Mouse (Mus musculus) gastrocnemius, postnatal 36 days (tissue): ENCODE data around the gene Map3k14. TPM values are rescaled to one million over a fixed set of nuclear protein-coding genes. Genes with fewer than 3 reads are reported as not detected.

Source experiments
- DNase-seq, 2 experiments: peaks; one replicate each; pipeline ENCODE4 v3.0.0; 2022
- intact Hi-C: fragments of 180-260 bp; cut with DNase I; formaldehyde crosslinking; loops from one replicate; pipeline ENCODE4 v1.15.1; 2025
- total RNA-seq, 2 experiments: library from RNA; stranded (reverse); gene quantifications; 2 replicates each; pipeline ENCODE4 v1.2.3; 2021

The Map3k14 gene
- total RNA-seq, 2 experiments from 2014 or later: 1.9 to 2.6 TPM

- DNase-seq: no peak
- intact Hi-C loops: no loop called here
These were observed 85.4 kb downstream of the Map3k14 start for GRCm38 (mm10) chr11:103181911-103182310.

- intact Hi-C loops: no loop called here
- peak in 1 of 2 experiments; percentile 0 for DNase-seq
These were observed 85.9 kb downstream of the Map3k14 start for GRCm38 (mm10) chr11:103181349-103181748.

GRCm38 (mm10) chr11:103180426-103180825 lies 86.8 kb downstream of the Map3k14 start:
- no peak for DNase-seq
- intact Hi-C loops: no loop called here

GRCm38 (mm10) chr11:103178748-103179147 lies 88.5 kb downstream of the Map3k14 start:
- DNase-seq: no peak
- intact Hi-C loops: no loop called here

- no peak for DNase-seq
- intact Hi-C loops: no loop called here
These were observed 89.3 kb downstream of the Map3k14 start for GRCm38 (mm10) chr11:103177815-103178485.

- intact Hi-C loops: no loop called here
- DNase-seq: no peak
These were observed 90.1 kb downstream of the Map3k14 start for GRCm38 (mm10) chr11:103177216-103177615.

GRCm38 (mm10) chr11:103176510-103176909 lies 90.8 kb downstream of the Map3k14 start:
- intact Hi-C loops: no loop called here
- DNase-seq: no peak

- DNase-seq: peak in 1 of 2 experiments; percentile 32
- intact Hi-C loops: no loop called here
These were observed 91.4 kb downstream of the Map3k14 start for GRCm38 (mm10) chr11:103175688-103176442.

GRCm38 (mm10) chr11:103174891-103175391 lies 92.3 kb downstream of the Map3k14 start:
- no peak for DNase-seq
- intact Hi-C loops: loop anchor here (5.0 kb wide), 1 partner anchor 57 kb away; no protein-coding TSS in a partner anchor

- intact Hi-C loops: loop anchor here (5.0 kb wide), 1 partner anchor 58 kb away; no protein-coding TSS in a partner anchor
- no peak for DNase-seq
These were observed 92.8 kb downstream of the Map3k14 start for GRCm38 (mm10) chr11:103174411-103174832.

- intact Hi-C loops: loop anchor here (5.0 kb wide), 1 partner anchor 58 kb away; no protein-coding TSS in a partner anchor
- DNase-seq: no peak
These were observed 93.4 kb downstream of the Map3k14 start for GRCm38 (mm10) chr11:103173771-103174344.

- intact Hi-C loops: loop anchor here (5.0 kb wide), 1 partner anchor 59 kb away; no protein-coding TSS in a partner anchor
These were observed 94.1 kb downstream of the Map3k14 start for GRCm38 (mm10) chr11:103173041-103173770.

GRCm38 (mm10) chr11:103172392-103173040 lies 94.8 kb downstream of the Map3k14 start:
- no peak for DNase-seq
- intact Hi-C loops: loop anchor here (5.0 kb wide), 1 partner anchor 60 kb away; no protein-coding TSS in a partner anchor

More at GRCm38 (mm10) chr11:103173041-103173770, 94.1 kb downstream of the Map3k14 start:
- no peak for DNase-seq

GRCm38 (mm10) chr11:103171703-103172391 lies 95.4 kb downstream of the Map3k14 start:
- intact Hi-C loops: loop anchor here (5.0 kb wide), 1 partner anchor 60 kb away; no protein-coding TSS in a partner anchor
- DNase-seq: no peak

GRCm38 (mm10) chr11:103171286-103171620 lies 96.0 kb downstream of the Map3k14 start:
- no peak for DNase-seq
- intact Hi-C loops: loop anchor here (5.0 kb wide), 1 partner anchor 61 kb away; no protein-coding TSS in a partner anchor

- DNase-seq: no peak
- intact Hi-C loops: loop anchor here (5.0 kb wide), 1 partner anchor 62 kb away; no protein-coding TSS in a partner anchor
These were observed 96.6 kb downstream of the Map3k14 start, which contains the start of gene Fmnl1 for GRCm38 (mm10) chr11:103170494-103171285. Gene Fmnl1 (plus strand): TSS chr11:103171107.

GRCm38 (mm10) chr11:103170111-103170493 lies 97.2 kb downstream of the Map3k14 start:
- no peak for DNase-seq
- intact Hi-C loops: loop anchor here (5.0 kb wide), 1 partner anchor 62 kb away; no protein-coding TSS in a partner anchor
